Mouse (Mus musculus) right cerebral cortex, postnatal 36 days (tissue): ENCODE data around the gene Foxa3.
"Not testable (repeated sequence)": the region's sequence is repeated elsewhere in the genome, so short reads cannot be mapped to it uniquely, and the experiment has no call there.

ENCODE experiments used
- DNase-seq, 2 experiments: peaks; one replicate each; pipeline ENCODE4 v3.0.0; 2022; ENCODE audit warnings: low spot score in 2 of 2, mixed read lengths in 1 of 2

Foxa3 gene

DNA sequence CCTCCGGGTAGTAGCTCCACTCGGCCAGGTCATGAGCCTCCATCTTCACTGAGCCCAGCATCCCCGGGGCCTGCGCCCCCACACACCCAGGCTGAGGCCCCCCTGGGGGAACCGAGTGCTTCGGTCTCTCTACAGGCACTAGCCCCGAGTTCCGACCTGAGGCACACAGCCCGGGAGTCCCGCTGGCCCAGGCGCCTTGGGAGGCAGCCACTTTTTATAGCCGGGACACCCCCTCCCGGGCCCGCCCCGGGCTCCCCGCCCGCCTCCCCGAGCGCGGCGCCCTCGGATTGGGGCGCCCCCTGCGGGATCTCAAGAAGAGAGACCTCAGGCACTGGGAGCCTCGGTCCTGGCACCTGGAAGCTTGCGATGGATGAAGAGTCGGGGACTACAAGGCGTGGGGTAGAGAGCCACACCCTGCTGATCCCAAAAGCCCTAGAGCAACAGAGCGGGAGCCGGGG, at the start of gene Foxa3:
TSS of gene Foxa3 (minus strand) at position 182 of the 458 bp plus-strand sequence.
- no peak for DNase-seq

GRCm38 (mm10) chr7:19071024-19071423, 47.7 kb upstream of the Foxa3 start:
- DNase-seq: not testable (repeated sequence)

GRCm38 (mm10) chr7:19069500-19069899, 46.2 kb upstream of the Foxa3 start:
- DNase-seq: no peak

- DNase-seq: no peak
These were observed 45.4 kb upstream of the Foxa3 start for GRCm38 (mm10) chr7:19068707-19069106.

- no peak for DNase-seq
These were observed 44.6 kb upstream of the Foxa3 start for GRCm38 (mm10) chr7:19067935-19068334.

DNA sequence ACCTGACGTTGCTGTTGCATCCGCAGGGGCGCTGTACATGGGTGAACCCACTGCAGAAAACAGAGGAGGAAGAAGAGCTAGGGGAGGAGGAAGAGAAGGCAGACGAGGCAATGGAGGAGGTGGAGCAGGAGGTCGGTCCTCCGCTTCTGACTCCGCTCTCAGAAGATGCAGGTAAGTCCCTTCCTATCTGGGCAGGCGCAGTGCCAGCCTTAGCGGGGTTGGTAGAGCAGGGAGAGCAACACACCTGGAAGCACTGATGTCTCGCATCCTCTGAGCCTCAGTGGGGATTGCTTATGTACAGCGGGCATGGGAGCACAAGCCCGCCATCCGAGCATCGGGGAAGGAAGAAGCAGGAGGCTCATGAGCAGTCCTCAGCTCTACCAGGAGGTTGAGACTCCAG, 43.7 kb upstream of the Foxa3 start:
- no peak for DNase-seq

- DNase-seq: no peak
These were observed 42.6 kb upstream of the Foxa3 start for GRCm38 (mm10) chr7:19065896-19066295.

GRCm38 (mm10) chr7:19057405-19057804, 34.1 kb upstream of the Foxa3 start:
- DNase-seq: no peak

DNA sequence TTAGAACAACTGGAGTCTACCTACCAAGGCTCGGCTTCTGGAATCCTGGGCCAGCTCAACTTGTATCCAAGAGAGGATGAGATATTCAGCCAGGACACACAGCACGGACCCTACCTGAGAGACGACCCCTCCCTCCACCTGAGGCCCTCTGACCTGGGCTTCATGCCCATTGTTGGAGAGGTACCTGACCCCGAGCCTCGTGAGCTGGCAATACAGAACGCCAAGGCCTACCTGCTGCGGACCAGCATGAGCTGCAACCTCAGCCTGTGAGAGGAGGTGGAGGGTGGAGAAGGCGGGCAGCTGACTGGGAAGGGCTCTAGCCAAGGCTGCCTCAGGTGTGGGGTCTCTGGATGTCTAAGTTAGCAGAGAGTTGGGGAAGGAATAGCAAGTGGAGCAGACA, 31.8 kb upstream of the Foxa3 start:
- DNase-seq: no peak

GRCm38 (mm10) chr7:19054777-19055076, 31.4 kb upstream of the Foxa3 start:
- no peak for DNase-seq

- DNase-seq: no peak
These were observed 30.9 kb upstream of the Foxa3 start, which contains the start of gene Rsph6a for GRCm38 (mm10) chr7:19054047-19054776. Gene Rsph6a (plus strand): TSS chr7:19054690.

DNA sequence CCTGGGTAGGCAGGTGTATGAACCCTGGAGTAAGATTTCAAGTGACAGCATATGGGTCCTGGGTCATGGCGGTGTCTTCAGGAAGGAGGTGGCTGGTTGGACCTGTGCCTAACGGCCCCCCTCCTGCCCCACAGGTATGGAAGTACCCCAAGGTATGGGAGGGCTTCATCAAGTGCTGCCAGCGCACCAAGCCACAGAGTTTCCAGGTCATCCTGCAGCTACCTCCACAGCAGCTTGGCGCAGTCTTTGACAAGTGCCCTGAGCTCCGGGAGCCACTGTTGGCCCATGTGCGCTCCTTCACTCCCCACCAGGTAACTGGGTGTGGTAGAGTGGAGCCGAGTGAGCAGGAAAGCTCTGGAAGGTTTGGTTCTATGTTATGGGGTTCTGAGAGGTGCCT, 29.8 kb upstream of the Foxa3 start:
- DNase-seq: no peak

DNA sequence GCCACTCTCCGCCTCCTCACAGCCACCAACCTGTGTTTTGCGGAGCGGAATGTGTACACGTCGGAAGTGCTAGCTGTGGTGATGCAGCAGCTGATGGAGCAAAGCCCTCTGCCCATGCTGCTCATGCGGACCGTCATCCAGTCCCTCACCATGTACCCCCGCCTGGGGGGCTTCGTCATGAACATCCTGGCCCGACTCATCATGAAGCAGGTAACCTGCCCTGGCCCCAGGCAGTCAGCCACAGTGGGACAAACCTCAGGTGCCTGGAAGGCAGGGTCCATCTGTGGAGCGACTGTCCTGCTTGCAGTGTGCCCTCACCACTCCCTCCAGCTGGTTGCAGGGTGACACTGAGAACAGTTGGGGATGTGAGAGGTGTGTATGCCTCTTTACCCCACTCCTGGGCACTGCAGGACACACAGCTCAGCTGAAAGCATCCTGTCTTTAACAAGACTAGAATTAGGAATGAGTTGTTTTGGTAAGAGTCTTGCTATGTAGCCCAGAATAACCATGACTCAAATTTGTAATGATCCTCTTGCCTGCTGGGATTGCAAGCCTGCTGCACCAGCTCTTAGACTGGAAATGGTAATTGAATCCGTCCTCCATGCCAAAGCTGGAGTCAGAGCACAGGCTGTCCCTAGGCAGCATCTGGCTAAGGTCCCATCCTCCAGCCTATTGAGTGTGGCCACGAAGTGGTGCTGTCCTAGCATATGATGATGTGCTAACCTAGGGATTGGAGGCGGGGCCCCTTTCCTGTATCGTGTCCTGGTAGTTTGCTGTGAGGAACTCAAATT, 29.2 kb upstream of the Foxa3 start:
- peak; percentile 65 to 79 for DNase-seq

GRCm38 (mm10) chr7:19051161-19051560, 27.8 kb upstream of the Foxa3 start:
- no peak for DNase-seq

- DNase-seq: no peak
These were observed 26.8 kb upstream of the Foxa3 start for GRCm38 (mm10) chr7:19050172-19050571.

- no peak for DNase-seq
These were observed 25.9 kb upstream of the Foxa3 start for GRCm38 (mm10) chr7:19049252-19049651.

GRCm38 (mm10) chr7:19048006-19048527, 24.7 kb upstream of the Foxa3 start:
- no peak for DNase-seq

DNA sequence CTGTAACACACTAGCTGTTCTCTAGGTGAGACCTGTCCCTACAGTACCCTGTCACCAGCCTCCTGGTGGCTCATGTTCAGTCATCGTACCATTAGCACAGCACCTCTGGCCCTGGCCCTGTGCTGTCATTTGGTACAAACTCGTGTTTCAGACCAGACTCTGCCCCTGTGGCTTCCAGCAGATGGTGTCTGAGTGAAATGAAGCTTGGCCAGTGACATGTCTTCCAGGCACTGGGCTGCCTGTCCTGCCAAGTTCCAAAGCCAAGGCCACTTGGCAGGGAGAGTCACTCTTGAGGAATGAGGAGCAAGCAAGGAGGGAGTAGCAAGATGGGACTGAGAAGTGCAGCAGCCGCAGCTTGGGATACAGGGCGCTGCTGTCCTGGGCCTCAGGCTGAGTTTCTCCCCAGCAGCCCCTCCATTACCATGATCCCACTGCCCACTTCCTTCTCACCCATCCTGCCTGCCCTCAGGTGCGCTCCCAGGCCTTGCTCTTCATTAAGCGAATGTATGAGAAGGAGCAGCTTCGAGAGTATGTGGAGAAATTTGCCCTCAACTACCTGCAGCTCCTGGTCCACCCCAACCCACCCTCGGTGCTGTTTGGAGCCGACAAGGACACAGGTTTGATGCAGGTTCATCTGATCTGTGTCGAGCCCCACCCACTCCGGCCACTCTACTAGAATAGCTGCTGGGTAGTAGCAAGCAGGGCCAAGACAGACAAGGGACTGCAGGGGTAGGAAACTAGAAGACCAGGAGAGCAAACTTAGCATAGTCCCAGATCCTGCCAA, 23.1 kb upstream of the Foxa3 start:
- no peak for DNase-seq

DNA sequence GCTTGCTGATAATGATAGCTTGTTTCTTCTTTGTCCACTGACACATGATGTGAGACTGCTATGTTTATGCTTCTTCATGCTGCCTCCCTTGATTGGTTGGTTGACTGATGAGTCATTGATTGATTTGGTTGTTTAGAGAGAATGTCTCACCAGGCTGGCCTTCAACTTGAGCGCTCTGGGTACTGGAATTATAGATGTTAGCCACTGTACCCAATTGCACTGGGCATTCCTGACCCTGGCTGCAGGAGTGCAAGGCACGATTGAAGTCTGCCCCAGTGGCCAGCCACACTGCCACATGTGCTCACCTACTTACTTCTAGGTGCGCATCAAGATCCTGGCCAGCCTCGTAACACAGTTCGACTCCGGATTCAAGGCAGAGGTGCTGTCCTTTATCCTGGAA, 21.3 kb upstream of the Foxa3 start:
- DNase-seq: no peak

GRCm38 (mm10) chr7:19031641-19032040, 8.3 kb upstream of the Foxa3 start:
- no peak for DNase-seq

GRCm38 (mm10) chr7:19029084-19029653, 5.8 kb upstream of the Foxa3 start:
- DNase-seq: no peak

GRCm38 (mm10) chr7:19028067-19028466, 4.7 kb upstream of the Foxa3 start:
- no peak for DNase-seq
